Mouse (Mus musculus) C2C12 (cell line): ENCODE measurements around the gene Tbc1d17.

Source experiments
- CEBPB ChIP-seq: IDR thresholded peaks from one replicate; pipeline ENCODE4 v1.6.1; 2011; ENCODE audit warnings: low read depth, mild to moderate bottlenecking, control low read depth, moderate library complexity
- CTCF ChIP-seq: IDR thresholded peaks from one replicate; pipeline ENCODE4 v1.5.1; 2011; ENCODE audit not compliant: control insufficient read depth, insufficient read depth, insufficient read length
- FOSL1 ChIP-seq: IDR thresholded peaks from one replicate; pipeline ENCODE4 v1.8.0; 2011; ENCODE audit warnings: mild to moderate bottlenecking, low read length; ENCODE audit not compliant: poor library complexity, insufficient read depth, severe bottlenecking
- MAX ChIP-seq: IDR thresholded peaks from one replicate; pipeline ENCODE4 v1.6.1; 2011; ENCODE audit warnings: mild to moderate bottlenecking, control low read depth
- MYOD1 ChIP-seq: IDR thresholded peaks from one replicate; pipeline ENCODE4 v1.6.1; 2011; ENCODE audit warnings: low read depth; ENCODE audit not compliant: control insufficient read depth, insufficient read length
- MYOG ChIP-seq: IDR thresholded peaks from one replicate; pipeline ENCODE4 v1.6.1; 2011; ENCODE audit not compliant: control insufficient read depth, insufficient read length; ENCODE audit errors: extremely low read depth
- USF1 ChIP-seq: IDR thresholded peaks from one replicate; pipeline ENCODE4 v1.6.1; 2011; ENCODE audit warnings: low read depth, mild to moderate bottlenecking, control low read depth, moderate library complexity

DNA sequence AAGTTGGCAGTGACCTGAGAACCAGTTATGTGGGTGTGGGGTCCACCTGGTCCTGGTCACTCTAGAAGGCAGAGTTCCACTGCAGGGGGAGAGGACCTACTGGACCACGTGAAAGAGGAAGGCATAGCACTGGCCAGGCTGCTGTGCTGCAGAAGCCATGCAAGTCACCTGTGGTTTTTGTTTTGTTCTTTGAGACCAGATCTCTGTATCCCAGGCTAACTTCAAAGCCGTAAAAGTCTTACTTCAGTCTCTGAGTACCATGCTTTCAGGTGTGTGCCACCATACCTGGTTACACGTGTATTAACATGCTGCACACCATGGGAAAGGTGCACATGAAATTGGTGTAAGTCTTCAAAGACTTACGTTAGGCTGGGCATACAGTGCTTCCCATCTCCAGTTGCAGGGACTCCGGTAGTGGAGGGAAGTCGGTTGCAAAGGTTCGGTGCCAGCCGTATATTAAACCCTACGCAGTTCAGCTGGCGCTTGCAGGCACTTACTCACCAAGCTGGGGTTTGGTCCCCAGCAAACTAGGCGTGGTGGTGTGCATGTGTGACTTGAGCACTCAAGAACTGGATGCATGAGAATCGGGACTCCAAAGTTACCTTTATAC is 2.9 kb upstream of the Tbc1d17 start:
- TF ChIP-seq MYOD1 (no peak), USF1 (no peak), CTCF (no peak), MAX (no peak), MYOG (no peak), CEBPB (no peak), FOSL1 (no peak)
